Mouse (Mus musculus): ENCODE data around the gene Pomgnt1. TPM values are rescaled to one million over a fixed set of nuclear protein-coding genes. Genes with fewer than 3 reads are reported as not detected.

Pomgnt1 gene
- polyA plus RNA-seq, 1 experiment = 49.5 TPM

DNA sequence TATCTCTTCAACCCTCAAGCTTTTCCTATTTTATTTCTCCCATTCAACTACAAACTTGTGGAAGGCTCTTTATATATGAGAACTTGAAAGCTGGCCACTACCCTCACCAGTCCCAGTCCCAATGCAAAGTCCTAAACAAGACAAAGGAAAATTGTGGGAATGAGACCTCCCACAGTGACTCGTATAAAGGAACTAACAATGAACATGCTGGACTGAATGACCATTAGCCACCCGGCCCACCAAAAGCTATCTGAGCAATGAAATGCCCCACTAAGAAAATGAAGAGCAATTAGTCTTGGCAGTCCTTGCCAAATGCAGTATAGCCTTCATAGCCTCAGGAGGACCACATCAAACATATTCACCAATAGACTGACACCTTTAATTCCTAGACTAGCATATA is 12.2 kb upstream of the Pomgnt1 start:
- Histone ChIP-seq H3K4me3 (ENCODE audit: insufficient read depth, low read depth, low read length) (no peak overlapping the region), H3K4me1 (ENCODE audit: control insufficient read depth, insufficient read depth, insufficient read length, low read length) (no peaks in the 10 kb centered on the region), H3K27ac (replicated peaks; ENCODE audit: low read depth, low read length) (no peak overlapping the region)

DNA sequence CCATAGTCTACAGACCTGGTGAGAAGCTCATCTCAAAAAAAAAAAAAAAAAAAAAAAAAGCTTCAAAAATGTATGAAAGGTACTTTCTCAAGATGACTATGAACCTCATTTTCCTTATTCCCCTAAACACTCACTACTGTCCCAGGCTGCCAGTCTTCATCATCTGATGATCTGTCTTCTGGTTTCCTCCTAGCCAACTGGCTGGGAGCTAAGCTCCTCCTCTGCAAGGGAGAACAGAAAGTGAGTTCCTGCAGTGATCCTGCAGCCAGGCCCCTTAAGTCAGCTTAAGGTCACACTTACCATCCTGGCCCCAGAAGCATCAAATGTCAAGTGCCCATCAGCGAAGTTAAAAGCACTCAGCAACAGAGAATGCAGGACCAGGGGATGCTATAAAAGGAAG is 878 bp upstream of the Pomgnt1 start:
- Histone ChIP-seq H3K27ac (replicated peaks; ENCODE audit: low read depth, low read length) (no peak overlapping the region), H3K4me1 (ENCODE audit: control insufficient read depth, insufficient read depth, insufficient read length, low read length) (no peaks in the 10 kb centered on the region), H3K4me3 (ENCODE audit: insufficient read depth, low read depth, low read length) (no peak overlapping the region)

- Histone ChIP-seq H3K27ac (replicated peaks; ENCODE audit: low read depth, low read length) (no peak overlapping the region), H3K4me1 (ENCODE audit: control insufficient read depth, insufficient read depth, insufficient read length, low read length) (no peaks in the 10 kb centered on the region), H3K4me3 (ENCODE audit: insufficient read depth, low read depth, low read length) (no peak overlapping the region)
Measured at GRCm38 (mm10) chr4:116125803-116126386, 2.3 kb downstream of the Pomgnt1 start.

DNA sequence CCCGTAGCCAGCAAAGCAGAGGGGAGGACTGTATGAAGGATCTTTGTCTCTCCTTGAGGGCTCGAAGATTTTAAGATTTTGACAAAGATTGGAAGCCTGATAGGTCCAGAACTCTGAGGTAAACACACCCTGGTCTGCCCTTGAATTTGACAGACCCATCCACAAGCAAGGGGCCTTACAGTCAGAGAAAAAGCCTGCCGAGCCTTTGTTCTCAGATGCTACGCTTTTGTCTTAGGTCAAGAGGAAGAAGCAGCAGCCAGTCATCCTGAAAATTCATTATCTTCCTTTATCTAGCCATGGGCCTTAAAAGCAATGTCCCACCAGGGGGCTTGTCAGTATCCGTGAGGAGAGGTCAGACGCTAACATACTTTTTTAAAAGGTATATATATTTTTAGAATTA is 4.3 kb downstream of the Pomgnt1 start:
- Histone ChIP-seq H3K27ac (replicated peaks; ENCODE audit: low read depth, low read length) (no peak overlapping the region), H3K4me3 (ENCODE audit: insufficient read depth, low read depth, low read length) (no peak overlapping the region), H3K4me1 (ENCODE audit: control insufficient read depth, insufficient read depth, insufficient read length, low read length) (no peaks in the 10 kb centered on the region)

GRCm38 (mm10) chr4:116133126-116133525 is 9.5 kb downstream of the Pomgnt1 start:
- Histone ChIP-seq H3K27ac (replicated peaks; ENCODE audit: low read depth, low read length) (no peak overlapping the region), H3K4me3 (ENCODE audit: insufficient read depth, low read depth, low read length) (no peak overlapping the region), H3K4me1 (ENCODE audit: control insufficient read depth, insufficient read depth, insufficient read length, low read length) (no peaks in the 10 kb centered on the region)

DNA sequence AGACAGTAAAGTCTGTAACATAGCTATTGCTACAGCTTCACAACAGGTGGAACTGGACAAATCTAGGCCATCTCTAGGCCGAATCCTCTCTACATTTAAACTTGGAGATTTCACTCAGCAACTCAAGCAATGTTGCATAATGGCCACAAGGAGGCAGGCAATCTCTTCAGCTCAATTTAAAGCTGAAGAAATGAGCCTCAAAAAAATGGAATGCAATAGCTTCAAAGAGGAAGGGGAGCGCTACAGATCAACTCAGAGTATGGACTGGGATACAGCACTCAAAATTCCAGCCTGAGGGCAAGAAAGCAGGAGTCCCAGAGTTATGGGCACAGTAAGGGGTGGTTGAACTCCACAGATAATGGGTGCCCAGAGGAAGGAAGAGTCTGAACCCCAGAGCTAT is 11.3 kb downstream of the Pomgnt1 start:
- Histone ChIP-seq H3K4me3 (ENCODE audit: insufficient read depth, low read depth, low read length) (no peak overlapping the region), H3K4me1 (ENCODE audit: control insufficient read depth, insufficient read depth, insufficient read length, low read length) (no peaks in the 10 kb centered on the region; the same call in 1 of the 2 replicates)

DNA sequence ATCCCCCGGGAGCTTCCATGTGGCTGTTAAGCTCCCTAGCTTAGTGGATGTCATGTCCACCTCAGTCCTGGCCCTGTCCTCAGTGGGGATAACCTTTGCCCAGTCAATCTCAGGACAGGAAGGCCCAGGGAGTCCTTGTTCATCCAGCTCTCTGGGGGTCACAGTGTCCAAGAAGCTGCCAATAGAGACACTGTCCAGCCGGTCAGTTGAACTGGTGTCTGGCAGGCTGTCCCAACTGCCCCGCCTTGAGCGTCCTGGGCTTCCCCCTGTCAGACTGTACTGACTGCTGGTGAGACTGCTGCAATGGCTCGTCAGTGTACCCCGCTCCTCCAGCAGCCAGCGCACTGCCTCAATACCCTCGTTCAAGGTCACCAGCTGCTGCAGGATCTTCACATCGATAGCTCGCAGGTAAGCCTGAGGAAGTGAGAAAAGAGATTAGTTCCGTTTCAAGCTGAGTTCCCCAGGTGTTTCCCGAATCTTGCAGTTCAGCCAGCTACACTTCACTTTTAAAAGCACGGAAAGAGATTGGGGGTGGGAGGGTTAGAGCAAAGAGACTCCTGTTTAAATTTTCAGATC is 13.9 kb downstream of the Pomgnt1 start:
- Histone ChIP-seq H3K4me1 (ENCODE audit: control insufficient read depth, insufficient read depth, insufficient read length, low read length) (peaks cover 6% of the 10 kb centered on the region), H3K27ac (replicated peaks; ENCODE audit: low read depth, low read length) (no peak overlapping the region), H3K4me3 (ENCODE audit: insufficient read depth, low read depth, low read length) (no peak overlapping the region)

More for the DNA sequence above, 11.3 kb downstream of the Pomgnt1 start:
- H3K27ac ChIP-seq (replicated peaks; ENCODE audit: low read depth, low read length) = no peak overlapping the region

GRCm38 (mm10) chr4:116140801-116141574 is 17.3 kb downstream of the Pomgnt1 start:
- peaks cover 6% of the 10 kb centered on the region for H3K4me1 ChIP-seq (ENCODE audit: control insufficient read depth, insufficient read depth, insufficient read length, low read length)
- no peak overlapping the region for H3K4me3 ChIP-seq (ENCODE audit: insufficient read depth, low read depth, low read length)
- H3K27ac ChIP-seq (replicated peaks; ENCODE audit: low read depth, low read length) = peak overlapping the region; percentile 97

- peaks cover 6% of the 10 kb centered on the region for H3K4me1 ChIP-seq (ENCODE audit: control insufficient read depth, insufficient read depth, insufficient read length, low read length)
- H3K4me3 ChIP-seq (ENCODE audit: insufficient read depth, low read depth, low read length) = peak overlapping the region; percentile 30
- peak overlapping the region; percentile 97 for H3K27ac ChIP-seq (replicated peaks; ENCODE audit: low read depth, low read length)
Measured at GRCm38 (mm10) chr4:116141736-116142135, 18.1 kb downstream of the Pomgnt1 start.

DNA sequence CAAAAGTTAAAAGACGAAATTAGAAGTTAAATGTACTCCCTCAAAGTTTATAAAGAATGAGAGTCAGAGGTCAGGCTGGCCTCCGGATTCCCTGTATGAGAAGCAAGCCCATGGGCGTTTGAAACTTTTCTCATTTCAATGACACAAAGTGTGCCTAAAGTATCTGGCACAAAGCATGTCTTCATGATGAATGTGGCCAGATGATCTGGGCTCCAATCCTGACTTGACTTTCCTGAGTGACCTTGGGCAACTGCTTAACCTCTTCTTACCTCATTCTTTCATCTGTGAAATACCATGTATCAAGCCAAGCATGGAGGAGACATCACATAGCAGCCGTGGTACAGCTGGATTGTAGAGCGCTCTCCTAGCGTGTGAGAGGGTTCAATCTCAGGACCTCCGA is 18.6 kb downstream of the Pomgnt1 start:
- Histone ChIP-seq H3K27ac (replicated peaks; ENCODE audit: low read depth, low read length) (peak overlapping the region; percentile 97), H3K4me1 (ENCODE audit: control insufficient read depth, insufficient read depth, insufficient read length, low read length) (peaks cover 6% of the 10 kb centered on the region), H3K4me3 (ENCODE audit: insufficient read depth, low read depth, low read length) (peak overlapping the region; percentile 44)

- Histone ChIP-seq H3K4me3 (ENCODE audit: insufficient read depth, low read depth, low read length) (peak overlapping the region; percentile 96), H3K4me1 (ENCODE audit: control insufficient read depth, insufficient read depth, insufficient read length, low read length) (peaks cover 6% of the 10 kb centered on the region), H3K27ac (replicated peaks; ENCODE audit: low read depth, low read length) (peak overlapping the region; percentile 83)
Measured at GRCm38 (mm10) chr4:116143317-116143811, 19.7 kb downstream of the Pomgnt1 start.

DNA sequence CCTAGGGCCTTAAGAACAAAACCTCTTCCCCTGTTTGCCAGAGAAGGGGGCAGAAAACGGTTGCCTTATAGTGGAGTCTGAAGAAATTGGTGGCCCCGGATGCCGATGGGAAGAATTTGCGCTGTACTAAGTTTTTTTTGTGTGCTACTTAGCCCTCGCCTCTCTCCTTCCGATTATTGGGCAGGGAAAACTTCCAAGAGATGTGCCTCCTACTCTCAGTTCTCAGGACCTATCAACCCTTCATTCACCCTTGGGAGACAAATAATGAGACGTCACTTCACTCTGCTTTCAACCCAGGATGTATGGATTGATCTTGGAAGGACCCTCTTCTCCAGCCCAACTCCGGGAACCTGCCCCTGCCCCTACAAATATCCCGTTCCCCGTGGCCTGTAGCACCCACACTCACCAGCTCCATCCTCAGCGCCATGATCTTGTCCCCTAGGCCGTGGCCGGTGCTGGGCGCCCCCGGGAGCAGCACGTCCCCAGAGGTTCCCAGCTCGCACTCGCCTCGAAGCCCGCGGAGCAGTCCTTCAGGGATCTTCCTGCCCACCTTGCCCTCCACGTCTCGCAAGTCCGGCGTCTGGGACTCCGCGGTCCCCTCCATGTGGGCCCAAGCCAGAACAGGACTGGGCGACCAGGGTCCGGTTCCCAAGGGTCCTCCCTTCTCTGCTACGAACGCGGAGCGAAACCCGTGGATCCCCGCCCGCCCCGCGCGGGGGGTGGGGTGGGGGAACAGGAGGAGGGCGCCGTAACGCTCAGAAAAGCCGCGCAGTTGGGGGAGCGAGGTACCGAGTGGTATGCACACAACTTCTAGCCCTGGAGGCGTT is 20.5 kb downstream of the Pomgnt1 start:
- Histone ChIP-seq H3K27ac (replicated peaks; ENCODE audit: low read depth, low read length) (peak overlapping the region; percentile 83), H3K4me1 (ENCODE audit: control insufficient read depth, insufficient read depth, insufficient read length, low read length) (peaks cover 6% of the 10 kb centered on the region), H3K4me3 (ENCODE audit: insufficient read depth, low read depth, low read length) (peak overlapping the region; percentile 96)

DNA sequence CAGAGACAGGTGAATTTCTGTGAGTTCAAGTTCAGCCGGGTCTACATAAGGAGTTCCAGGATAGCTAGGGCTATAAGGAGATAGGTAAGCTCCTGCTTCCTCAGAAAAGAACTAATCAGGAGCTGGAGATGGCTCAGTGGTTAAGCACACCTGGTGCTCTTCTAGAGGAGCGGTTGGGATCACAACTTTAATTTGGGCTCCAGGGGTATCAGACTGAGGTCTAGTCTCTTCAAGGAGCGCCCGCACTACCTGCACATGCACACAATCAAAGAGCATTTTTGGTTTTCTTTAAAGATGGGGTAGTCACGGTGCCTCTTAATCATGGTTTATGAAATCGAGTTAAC is 26.1 kb downstream of the Pomgnt1 start:
- Histone ChIP-seq H3K4me3 (ENCODE audit: insufficient read depth, low read depth, low read length) (peak overlapping the region; percentile 84), H3K4me1 (ENCODE audit: control insufficient read depth, insufficient read depth, insufficient read length, low read length) (peaks cover 5% of the 10 kb centered on the region; the same call in 1 of the 2 replicates), H3K27ac (replicated peaks; ENCODE audit: low read depth, low read length) (peak overlapping the region; percentile 88)

DNA sequence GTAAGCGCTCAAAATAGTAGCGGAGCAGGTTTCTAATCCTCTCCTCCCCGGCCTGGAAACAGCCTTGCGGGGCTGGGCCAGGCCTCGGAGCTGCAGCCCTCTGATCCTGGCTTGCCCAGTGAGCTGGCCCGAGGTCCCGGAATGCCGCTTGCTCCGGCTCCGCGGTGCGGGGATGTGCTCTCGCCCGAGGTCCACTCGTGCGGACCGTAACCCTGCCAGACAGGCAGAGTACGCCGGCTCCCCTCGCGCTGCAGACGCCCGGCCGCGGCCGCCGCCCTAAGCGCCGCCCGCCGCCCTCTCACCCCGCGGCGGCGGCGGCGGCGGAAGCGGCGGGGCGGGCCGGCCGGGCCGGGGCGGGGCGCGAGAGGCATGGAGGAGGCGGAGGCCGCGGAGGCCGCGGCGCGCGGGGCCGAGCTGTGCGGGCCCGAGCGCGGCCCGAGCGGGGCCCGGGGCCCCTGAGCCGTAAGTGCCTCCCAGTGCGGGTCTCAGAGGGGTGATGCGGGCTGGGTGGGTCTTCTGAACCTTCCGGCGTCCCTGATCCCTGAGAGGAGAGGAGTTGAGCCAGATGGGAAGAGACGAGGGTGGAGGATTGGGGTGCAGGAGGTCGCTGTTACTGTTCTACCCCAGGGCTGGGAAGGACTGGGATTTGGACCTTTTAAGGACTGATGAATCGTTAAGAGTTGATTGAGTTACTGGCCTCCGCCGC is 26.7 kb downstream of the Pomgnt1 start:
- H3K27ac ChIP-seq (replicated peaks; ENCODE audit: low read depth, low read length) = peak overlapping the region; percentile 88
- peak overlapping the region; percentile 92 for H3K4me3 ChIP-seq (ENCODE audit: insufficient read depth, low read depth, low read length)
- H3K4me1 ChIP-seq (ENCODE audit: control insufficient read depth, insufficient read depth, insufficient read length, low read length) = peaks cover 5% of the 10 kb centered on the region; the same call in 1 of the 2 replicates

Measured in brown adipose tissue, adult 24 weeks (tissue).